Mouse (Mus musculus) G1E (cell line): ENCODE results near the gene Prkcq. TPM values are rescaled to one million over a fixed set of nuclear protein-coding genes. Genes with fewer than 3 reads are reported as not detected.

Source experiments
- ATAC-seq: 2 replicates; pipeline ENCODE4 v1.8.0; 2016; ENCODE audit warnings: mild to moderate bottlenecking; ENCODE audit not compliant: insufficient number of reproducible peaks, poor library complexity, low FRiP score, severe bottlenecking; ENCODE audit errors: extremely low read depth
- DNase-seq: peaks from one replicate; pipeline ENCODE4 v3.0.0; 2012; ENCODE audit warnings: low spot score
- H3K27me3 ChIP-seq: 2 replicates; pipeline ENCODE4 v1.6.1; 2012; ENCODE audit warnings: mild to moderate bottlenecking, low read length, inconsistent platforms; ENCODE audit not compliant: insufficient read depth
- H3K36me3 ChIP-seq: replicated peaks from 2 replicates; pipeline ENCODE3; 2012; ENCODE audit warnings: mild to moderate bottlenecking, inconsistent platforms
- H3K4me1 ChIP-seq: 2 replicates; pipeline ENCODE4 v1.6.1; 2012; ENCODE audit warnings: low read depth, low read length, inconsistent platforms, mixed read lengths; ENCODE audit not compliant: insufficient read depth
- H3K4me3 ChIP-seq: 2 replicates; pipeline ENCODE4 v1.5.1; 2012; ENCODE audit warnings: low read depth, mild to moderate bottlenecking, inconsistent platforms, low read length, moderate library complexity, mixed read lengths
- H3K9me3 ChIP-seq: replicated peaks from 2 replicates; pipeline ENCODE4 v1.6.1; 2012; ENCODE audit warnings: inconsistent platforms
- CTCF ChIP-seq: IDR thresholded peaks from 2 replicates; pipeline ENCODE4 v1.5.1; 2012; ENCODE audit warnings: low read depth, low read length, inconsistent platforms, mixed read lengths
- GATA1 ChIP-seq: IDR thresholded peaks from 2 replicates; pipeline ENCODE4 v1.6.1; 2012; ENCODE audit warnings: borderline replicate concordance, low read length, inconsistent platforms, mixed read lengths
- GATA2 ChIP-seq: IDR thresholded peaks from 2 replicates; pipeline ENCODE4 v1.6.1; 2012; ENCODE audit warnings: low read depth, low read length, inconsistent platforms, borderline replicate concordance
- POLR2AphosphoS5 ChIP-seq: IDR thresholded peaks from 2 replicates; pipeline ENCODE4 v1.6.1; 2012; ENCODE audit warnings: low read depth, low read length, inconsistent platforms; ENCODE audit not compliant: insufficient replicate concordance
- TAL1 ChIP-seq: conservative IDR thresholded peaks from 2 replicates; pipeline ENCODE4 v1.6.1; 2012; ENCODE audit warnings: low read depth, low read length, inconsistent platforms, mixed read lengths
- polyA plus RNA-seq: library from polyadenylated mRNA; stranded (reverse); fragments of >175 nt; gene quantifications from 2 replicates; pipeline ENCODE4 v1.2.3, GENCODE M21; 2012
- total RNA-seq, 2 experiments: library from RNA; stranded (forward) in 1 of 2; stranded (reverse) in 1 of 2; fragments of 200-1000 nt in 1 of 2; fragments of >200 nt in 1 of 2; fragmentation: Nextera tagmentation in 1 of 2; gene quantifications; 2 replicates each; pipeline ENCODE4 v1.2.3; 2014 to 2017

Gene Prkcq
- total and polyA plus RNA-seq, 3 experiments = 0.27 TPM; not detected in 2

DNA sequence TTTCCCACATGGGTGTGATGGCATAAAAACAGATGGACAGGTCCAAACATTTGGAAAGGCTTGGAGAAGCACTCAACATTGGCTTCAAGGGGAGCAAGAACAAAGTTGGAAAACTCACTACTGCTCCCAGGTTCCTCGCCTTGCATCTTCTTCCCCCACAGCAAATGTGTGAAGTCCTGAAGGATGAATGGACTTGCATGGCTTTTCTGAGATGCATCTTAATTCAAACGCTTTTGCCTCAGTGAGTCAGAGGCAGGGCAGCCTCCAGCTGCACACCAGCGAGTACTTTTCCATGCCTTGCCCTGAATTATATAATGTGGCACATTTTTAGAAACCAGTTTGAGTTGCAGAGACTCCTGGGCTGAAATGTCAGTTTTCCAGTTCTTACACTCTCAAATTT is 175.9 kb downstream of the Prkcq start:
- DNase-seq = no peak
- ATAC-seq = no peak
- Histone ChIP-seq H3K9me3 (no peaks in the 10 kb centered on the region), H3K4me3 (no peak overlapping the region), H3K27me3 (no peaks in the 10 kb centered on the region), H3K4me1 (no peaks in the 10 kb centered on the region), H3K36me3 (no peaks in the 10 kb centered on the region)
- TF ChIP-seq GATA1 = no peak
- TF ChIP-seq TAL1 = no peak
- TF ChIP-seq GATA2 = no peak
- no peak for TF ChIP-seq POLR2AphosphoS5
- TF ChIP-seq CTCF = no peak
